Mouse (Mus musculus) MEL (cell line): ENCODE results near the gene Nemp1. TPM values are rescaled to one million over a fixed set of nuclear protein-coding genes. Genes with fewer than 3 reads are reported as not detected.
A peak's percentile ranks its signal among the peaks of the same experiment; 100 is the strongest.

Source experiments
- DNase-seq: peaks from one replicate; pipeline ENCODE4 v3.0.0; 2011; ENCODE audit warnings: low read depth, low spot score
- H3K27ac ChIP-seq: 2 replicates; pipeline ENCODE4 v1.5.1; 2012; ENCODE audit warnings: low read depth, mild to moderate bottlenecking, control low read depth, low read length, moderate library complexity; ENCODE audit not compliant: control insufficient read depth
- H3K27me3 ChIP-seq, 2 experiments: fragments of 150-350 bp in 1 of 2; sonication (generic) in 1 of 2; 2 replicates each; pipeline ENCODE4 v1.6.1; 2012; ENCODE audit warnings: low read length in 2 of 2, mild to moderate bottlenecking in 2 of 2, improper control_type of control experiment in 1 of 2, moderate library complexity in 1 of 2; ENCODE audit not compliant: insufficient read depth in 2 of 2, control insufficient read depth in 1 of 2
- H3K36me3 ChIP-seq, 2 experiments: 2 replicates each; pipeline ENCODE4 v1.6.1; 2012 to 2014; ENCODE audit warnings: low read length in 2 of 2, improper control_type of control experiment in 1 of 2, inconsistent platforms in 1 of 2, mild to moderate bottlenecking in 1 of 2; ENCODE audit not compliant: insufficient read depth in 2 of 2, control insufficient read depth in 1 of 2
- H3K4me1 ChIP-seq, 2 experiments: fragments of 150-350 bp in 1 of 2; sonication (generic) in 1 of 2; 2 replicates each; pipeline ENCODE4 v1.6.1; 2012; ENCODE audit warnings: low read length in 2 of 2, improper control_type of control experiment in 1 of 2, mild to moderate bottlenecking in 1 of 2; ENCODE audit not compliant: insufficient read depth in 2 of 2, control insufficient read depth in 1 of 2
- H3K4me3 ChIP-seq, 2 experiments: fragments of 150-350 bp in 1 of 2; sonication (generic) in 1 of 2; 2 replicates each; pipeline ENCODE4 v1.5.1; 2012; ENCODE audit warnings: low read depth in 2 of 2, low read length in 2 of 2, mild to moderate bottlenecking in 2 of 2, moderate library complexity in 2 of 2, control low read depth in 1 of 2, improper control_type of control experiment in 1 of 2; ENCODE audit not compliant: control insufficient read depth in 1 of 2, insufficient read depth in 1 of 2
- H3K79me2 ChIP-seq: 2 replicates; pipeline ENCODE4 v1.6.1; 2012; ENCODE audit warnings: mild to moderate bottlenecking, low read length, moderate library complexity; ENCODE audit not compliant: control insufficient read depth, poor library complexity, insufficient read depth
- H3K9ac ChIP-seq: 2 replicates; pipeline ENCODE4 v1.6.1; 2012; ENCODE audit warnings: low read depth, mild to moderate bottlenecking, control low read depth, low read length, moderate library complexity; ENCODE audit not compliant: control insufficient read depth, poor library complexity, severe bottlenecking
- H3K9me3 ChIP-seq: fragments of 150-350 bp; sonication (generic); replicated peaks from 2 replicates; pipeline ENCODE4 v1.6.1; 2012; ENCODE audit warnings: mild to moderate bottlenecking, low read length, improper control_type of control experiment, moderate library complexity; ENCODE audit not compliant: insufficient read depth
- BHLHE40 ChIP-seq: IDR thresholded peaks from 2 replicates; pipeline ENCODE4 v1.6.1; 2012; ENCODE audit warnings: low read depth, mild to moderate bottlenecking, inconsistent platforms, low read length, improper control_type of control experiment, borderline replicate concordance
- CHD2 ChIP-seq: IDR thresholded peaks from 2 replicates; pipeline ENCODE4 v1.6.1; 2011; ENCODE audit warnings: low read length, improper control_type of control experiment
- CTCF ChIP-seq, 3 experiments: IDR thresholded peaks in 2 of 3; conservative IDR thresholded peaks in 1 of 3; 2 replicates each; pipeline ENCODE4 v1.5.1; 2011 to 2012; ENCODE audit warnings: low read length in 3 of 3, low read depth in 2 of 3, mild to moderate bottlenecking in 2 of 3, improper control_type of control experiment in 1 of 3, inconsistent platforms in 1 of 3, mixed read lengths in 1 of 3, moderate library complexity in 1 of 3; ENCODE audit not compliant: control insufficient read depth in 1 of 3, insufficient read depth in 1 of 3, poor library complexity in 1 of 3, severe bottlenecking in 1 of 3
- ELF1 ChIP-seq: IDR thresholded peaks from 2 replicates; pipeline ENCODE4 v1.6.1; 2014; ENCODE audit warnings: low read depth, mild to moderate bottlenecking, inconsistent platforms, low read length, improper control_type of control experiment, moderate library complexity
- EP300 ChIP-seq, 2 experiments: IDR thresholded peaks; 2 replicates each; pipeline ENCODE4 v1.6.1; 2011; ENCODE audit warnings: improper control_type of control experiment in 2 of 2, low read length in 2 of 2, low read depth in 1 of 2, mild to moderate bottlenecking in 1 of 2
- ETS1 ChIP-seq: IDR thresholded peaks from 2 replicates; pipeline ENCODE4 v1.6.1; 2012; ENCODE audit warnings: low read depth, mild to moderate bottlenecking, inconsistent platforms, low read length, improper control_type of control experiment, moderate library complexity
- HCFC1 ChIP-seq: IDR thresholded peaks from 2 replicates; pipeline ENCODE4 v1.6.1; 2012; ENCODE audit warnings: low read depth, mild to moderate bottlenecking, inconsistent platforms, low read length, improper control_type of control experiment, moderate library complexity
- JUND ChIP-seq: IDR thresholded peaks from 2 replicates; pipeline ENCODE4 v1.6.1; 2011; ENCODE audit warnings: low read depth, mild to moderate bottlenecking, improper control_type of control experiment, low read length
- MAFK ChIP-seq: IDR thresholded peaks from 2 replicates; pipeline ENCODE4 v1.6.1; 2011; ENCODE audit warnings: low read depth, mild to moderate bottlenecking, low read length, improper control_type of control experiment, borderline replicate concordance
- MAX ChIP-seq: IDR thresholded peaks from 2 replicates; pipeline ENCODE4 v1.6.1; 2011; ENCODE audit warnings: low read length, improper control_type of control experiment
- MAZ ChIP-seq: IDR thresholded peaks from 2 replicates; pipeline ENCODE4 v1.6.1; 2012; ENCODE audit warnings: low read depth, mild to moderate bottlenecking, inconsistent platforms, low read length, improper control_type of control experiment
- MEF2A ChIP-seq: IDR thresholded peaks from 2 replicates; pipeline ENCODE4 v1.6.1; 2014; ENCODE audit warnings: low read depth, mild to moderate bottlenecking, inconsistent platforms, low read length, improper control_type of control experiment; ENCODE audit not compliant: poor library complexity, insufficient replicate concordance, severe bottlenecking; ENCODE audit errors: extremely low read depth
- MYB ChIP-seq: IDR thresholded peaks from 2 replicates; pipeline ENCODE4 v1.6.1; 2011; ENCODE audit warnings: mild to moderate bottlenecking, low read depth, low read length, improper control_type of control experiment
- MYC ChIP-seq: IDR thresholded peaks from 2 replicates; pipeline ENCODE4 v1.6.1; 2011; ENCODE audit warnings: low read depth, mild to moderate bottlenecking, low read length, improper control_type of control experiment, moderate library complexity
- NELFE ChIP-seq: IDR thresholded peaks from 2 replicates; pipeline ENCODE4 v1.6.1; 2011; ENCODE audit warnings: low read depth, low read length, improper control_type of control experiment
- POLR2A ChIP-seq, 2 experiments: IDR thresholded peaks; 2 replicates each; pipeline ENCODE4 v1.6.1; 2011 to 2012; ENCODE audit warnings: low read length in 2 of 2, mild to moderate bottlenecking in 2 of 2, control low read depth in 1 of 2, improper control_type of control experiment in 1 of 2, low read depth in 1 of 2, moderate library complexity in 1 of 2; ENCODE audit not compliant: control insufficient read depth in 1 of 2, insufficient read depth in 1 of 2, poor library complexity in 1 of 2
- POLR2AphosphoS2 ChIP-seq: IDR thresholded peaks from 2 replicates; pipeline ENCODE4 v1.6.1; 2011; ENCODE audit warnings: low read length, improper control_type of control experiment
- POLR2AphosphoS5 ChIP-seq: IDR thresholded peaks from 2 replicates; pipeline ENCODE4 v1.6.1; 2012; ENCODE audit warnings: low read depth, borderline replicate concordance, mild to moderate bottlenecking, inconsistent platforms, low read length, moderate library complexity, mixed read lengths
- RCOR1 ChIP-seq: IDR thresholded peaks from 2 replicates; pipeline ENCODE4 v1.6.1; 2012; ENCODE audit warnings: low read depth, mild to moderate bottlenecking, inconsistent platforms, low read length, improper control_type of control experiment
- SIN3A ChIP-seq: IDR thresholded peaks from 2 replicates; pipeline ENCODE4 v1.6.1; 2012; ENCODE audit warnings: low read length, improper control_type of control experiment, inconsistent platforms
- TBP ChIP-seq: IDR thresholded peaks from 2 replicates; pipeline ENCODE4 v1.8.0; 2011; ENCODE audit warnings: low read depth, low read length, improper control_type of control experiment
- TCF12 ChIP-seq: IDR thresholded peaks from 2 replicates; pipeline ENCODE4 v1.6.1; 2014; ENCODE audit warnings: low read depth, mild to moderate bottlenecking, inconsistent platforms, low read length, improper control_type of control experiment, moderate library complexity
- UBTF ChIP-seq: IDR thresholded peaks from 2 replicates; pipeline ENCODE4 v1.6.1; 2012; ENCODE audit warnings: low read depth, mild to moderate bottlenecking, inconsistent platforms, low read length, improper control_type of control experiment, moderate library complexity, borderline replicate concordance; ENCODE audit not compliant: insufficient read depth
- ZC3H11A ChIP-seq: IDR thresholded peaks from 2 replicates; pipeline ENCODE4 v1.6.1; 2012; ENCODE audit warnings: low read depth, mild to moderate bottlenecking, inconsistent platforms, low read length, improper control_type of control experiment
- ZNF384 ChIP-seq: IDR thresholded peaks from 2 replicates; pipeline ENCODE4 v1.6.1; 2012; ENCODE audit warnings: low read depth, mild to moderate bottlenecking, inconsistent platforms, low read length, improper control_type of control experiment
- polyA plus RNA-seq, 2 experiments: library from polyadenylated mRNA; stranded (reverse) in 1 of 2; unstranded in 1 of 2; fragments of >175 nt in 1 of 2; fragments of >200 nt in 1 of 2; gene quantifications; 2 replicates each; pipeline versions ENCODE4 v1.2.1 to v1.2.4; 2012; ENCODE audit warnings: low replicate concordance in 2 of 2, low read depth in 1 of 2; ENCODE audit not compliant: insufficient read length in 2 of 2, insufficient read depth in 1 of 2, missing spikeins in 1 of 2
- total RNA-seq: library from RNA; depleted of rRNA; stranded (reverse); fragments of 300-350 nt; gene quantifications from 2 replicates; pipeline ENCODE4 v1.2.3, GENCODE M21; 2012

Nemp1 gene
- total and polyA plus RNA-seq, 3 experiments = 12.1 to 13.9 TPM; not detected in 1

DNA sequence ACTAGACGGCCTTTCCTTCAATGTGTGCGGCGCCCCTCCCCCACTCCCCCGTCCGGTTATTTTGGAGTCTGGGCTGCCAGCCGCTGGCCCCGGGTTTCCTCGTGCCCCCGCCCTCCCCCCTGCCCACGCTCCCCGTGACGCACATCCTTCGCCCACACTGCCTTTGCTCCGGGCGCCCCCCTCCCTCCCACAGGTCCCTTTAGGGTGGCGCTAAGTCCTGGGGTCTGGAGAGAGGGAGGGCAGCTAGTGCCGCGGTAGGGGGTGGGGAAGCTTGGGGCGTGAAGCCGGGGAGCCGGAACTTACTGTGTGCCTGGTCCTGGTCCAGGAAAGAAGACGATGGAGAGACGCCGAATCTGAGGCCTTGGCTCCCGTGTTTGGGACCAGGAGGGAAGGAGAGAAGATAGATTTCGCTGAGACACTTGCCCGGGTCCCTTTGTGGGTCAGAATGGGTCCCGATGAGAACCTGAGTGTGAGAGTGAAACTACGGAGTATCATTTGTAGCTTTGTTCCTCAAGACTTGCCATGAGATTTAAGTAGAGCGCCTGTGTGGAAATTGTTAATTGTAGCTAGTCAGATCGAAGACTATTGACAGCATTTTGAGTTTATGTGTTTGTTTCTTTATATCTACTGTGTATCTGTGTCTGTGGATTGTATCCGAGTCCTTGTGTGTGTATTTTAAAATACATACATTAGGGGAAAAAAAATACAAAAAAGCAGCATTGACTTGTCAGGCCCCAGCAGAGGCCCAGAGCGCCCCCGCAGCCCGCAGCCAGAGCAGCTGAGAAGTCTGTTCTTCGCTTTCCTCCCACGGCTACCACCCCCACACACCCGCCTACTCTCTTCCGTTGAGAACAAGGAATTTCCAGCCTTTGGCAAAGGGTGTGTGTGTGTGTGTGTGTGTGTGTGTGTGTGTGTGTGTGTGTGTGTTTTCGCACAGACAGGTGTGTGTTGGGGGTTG, 1.7 kb downstream of the Nemp1 start, which contains the start of gene Nab2:
Gene Nab2 (minus strand): TSS at position 476 of the 958 bp plus-strand sequence.
- peaks cover 22% of the 10 kb centered on the region for H3K79me2 ChIP-seq
- peak; percentile 88 for DNase-seq
- H3K27me3 ChIP-seq = no peaks in the 10 kb centered on the region
- peak within 1 kb of the TSS; percentile 91 for H3K9ac ChIP-seq
- H3K36me3 ChIP-seq = peaks cover 0 to 29% of the 10 kb centered on the region in 2 experiments; a peak in 2 of 4 replicates
- no peaks in the 10 kb centered on the region for H3K9me3 ChIP-seq
- H3K4me3 ChIP-seq = peak within 1 kb of the TSS; percentile 72 to 94
- H3K4me1 ChIP-seq = peaks cover 6 to 38% of the 10 kb centered on the region in 2 experiments
- TF ChIP-seq POLR2A (IDR thresholded peaks at IDR 0.05; ENCODE audit: control insufficient read depth in 1 of 2, insufficient read depth in 1 of 2, low read depth in 1 of 2, low read length in 2 of 2, poor library complexity in 1 of 2) (peak in 1 of 2 experiments; percentile 44; a peak in 3 of 4 replicates), MEF2A (no peak; the same call in 1 of the 2 replicates), SIN3A (peak; percentile 78), NELFE (peak; percentile 9; the same call in 1 of the 2 replicates), MYC (no peak), RCOR1 (peak; percentile 30; the same call in 1 of the 2 replicates), HCFC1 (peak; percentile 28; the same call in 1 of the 2 replicates), MAZ (peak; percentile 58), MYB (peak; percentile 71), POLR2AphosphoS2 (no peak; the same call in 1 of the 2 replicates), UBTF (no peak), ZNF384 (peak; percentile 65), ETS1 (peak; percentile 68), MAX (no peak), ELF1 (no peak), MAFK (peak; percentile 11; the same call in 1 of the 2 replicates), ZC3H11A (no peak; the same call in 1 of the 2 replicates), EP300 (IDR thresholded peaks at IDR 0.05; ENCODE audit: low read depth in 1 of 2, low read length in 2 of 2) (peak in 1 of 2 experiments; percentile 84; a peak in 3 of 4 replicates), BHLHE40 (peak; percentile 49; the same call in 1 of the 2 replicates), POLR2AphosphoS5 (no peak), CTCF (IDR thresholded peaks at IDR 0.05 in 2 of 3, conservative IDR thresholded peaks at IDR 0.05 in 1 of 3; ENCODE audit: control insufficient read depth in 1 of 3, insufficient read depth in 1 of 3, low read depth in 2 of 3, low read length in 3 of 3, poor library complexity in 1 of 3, severe bottlenecking in 1 of 3) (peak in 2 of 3 experiments; percentile 40 to 57; a peak in 4 of 6 replicates), JUND (no peak), TBP (peak; percentile 46; the same call in 1 of the 2 replicates), CHD2 (no peak; the same call in 1 of the 2 replicates), TCF12 (peak; percentile 44)
- TF ChIP-seq, all 39 proteins: peak for 15
- H3K27ac ChIP-seq = peak within 1 kb of the TSS; percentile 98
